In genomic region chr6:7783059-7783458, GRCm38 (mm10) we compare ENCODE assay signal across 1 mouse cellular context.
TF ChIP-seq lines count a peak whose summit lies in the region.

No protein-coding gene starts in this region.

TF ChIP-seq in MEL, 35 proteins besides CTCF, POLR2A, EP300 and RAD21 (continued from another document):
- TF ChIP-seq TBP (IDR thresholded peaks at IDR 0.05; ENCODE audit: low read depth, low read length) (0 out of 2 replicates have a peak, but pooled peaks have one; percentile 32), TAL1 (IDR thresholded peaks at IDR 0.05; ENCODE audit: low read length) (peak; percentile 92), GABPA (IDR thresholded peaks at IDR 0.05; ENCODE audit: low read depth, low read length) (no peak), ELF1 (IDR thresholded peaks at IDR 0.05; ENCODE audit: low read depth, low read length) (no peak), SIN3A (IDR thresholded peaks at IDR 0.05; ENCODE audit: low read length) (peak; percentile 57; the same call in 1 of the 2 replicates), ZMIZ1 (IDR thresholded peaks at IDR 0.05; ENCODE audit: low read depth, low read length) (no peak)
